Mouse (Mus musculus): Measurements from ENCODE around the gene Rtf1. TPM values are rescaled to one million over a fixed set of nuclear protein-coding genes. Genes with fewer than 3 reads are reported as not detected.
A peak's percentile ranks its signal among the peaks of the same experiment; 100 is the strongest.

Rtf1 gene
- total and polyA plus RNA-seq, 2 experiments from 2014 or later, result 27.0 to 76.3 TPM

DNA sequence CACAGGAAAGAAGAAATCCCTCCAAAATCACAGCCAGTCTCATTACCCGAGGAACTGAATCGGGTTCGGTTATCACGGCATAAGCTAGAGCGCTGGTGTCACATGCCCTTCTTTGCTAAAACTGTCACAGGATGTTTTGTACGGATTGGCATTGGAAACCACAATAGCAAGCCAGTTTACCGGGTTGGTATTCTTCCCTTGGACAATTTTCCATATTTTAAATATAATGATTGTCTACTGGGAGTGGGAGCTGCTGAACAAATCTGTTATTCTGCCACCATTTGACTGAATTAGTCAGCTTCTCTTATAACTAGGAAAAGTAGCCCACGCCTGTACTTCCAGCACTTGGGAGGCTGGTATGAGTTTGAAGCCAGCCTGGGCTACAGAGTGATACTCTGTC lies 46.2 kb downstream of the Rtf1 start:
- Histone ChIP-seq H3K36me3 (ENCODE audit: insufficient read depth, low read length) (peaks cover 56% of the 10 kb centered on the region), H3K9ac (replicated peaks; ENCODE audit: low read length, poor library complexity, severe bottlenecking) (no peak overlapping the region), H3K4me1 (ENCODE audit: insufficient read depth, low read length) (no peaks in the 10 kb centered on the region), H3K9me3 (ENCODE audit: low read length) (no peaks in the 10 kb centered on the region), H3K27me3 (ENCODE audit: insufficient read depth, low read length) (no peaks in the 10 kb centered on the region), H3K4me3 (ENCODE audit: low read depth, low read length) (no peak overlapping the region), H3K4me2 (ENCODE audit: low read depth, low read length, poor library complexity, severe bottlenecking) (no peak overlapping the region), H3K27ac (ENCODE audit: low read depth, low read length) (no peak overlapping the region)
- WGBS, result 96% methylated on average over 8 of the region's 8 CpGs
- ATAC-seq (ENCODE audit: low FRiP score) (no peak), DNase-seq (ENCODE audit: low spot score) (no peak)
- TF ChIP-seq CTCF (IDR thresholded peaks at IDR 0.05), result no peak

DNA sequence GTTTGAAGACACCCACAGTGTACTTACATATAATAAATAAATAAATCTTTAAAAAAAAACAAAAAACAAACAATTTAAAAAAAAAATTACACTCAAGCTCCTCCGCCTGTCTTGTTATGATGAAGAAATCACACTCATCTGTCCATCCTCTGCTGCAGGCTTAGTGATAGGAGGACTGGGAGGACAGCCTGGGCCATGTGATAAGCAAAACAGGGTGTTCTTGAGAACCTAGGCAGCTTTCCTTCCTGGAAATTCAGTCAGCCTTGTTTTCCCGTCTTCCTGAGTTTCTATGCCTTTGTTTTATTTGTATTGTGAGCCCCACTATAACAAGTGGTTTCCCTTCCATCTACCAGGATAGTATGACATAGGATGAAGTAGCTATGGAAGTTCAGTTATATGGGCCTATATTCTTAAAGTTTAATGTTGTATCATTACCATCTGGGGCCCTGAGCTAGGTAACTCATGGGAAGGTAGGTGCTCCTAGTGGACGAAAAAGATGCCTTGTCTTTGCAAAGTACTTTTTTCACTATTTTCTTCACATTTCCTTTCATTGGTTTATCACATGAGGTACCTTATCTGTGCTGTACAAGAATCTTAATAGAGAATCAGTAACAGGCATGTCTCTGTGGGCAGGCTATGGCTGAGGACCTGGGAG lies 53.0 kb downstream of the Rtf1 start:
- no peak overlapping the region for H3K27ac ChIP-seq (ENCODE audit: low read depth, low read length)
- TF ChIP-seq CTCF (IDR thresholded peaks at IDR 0.05), result no peak
- DNase-seq (ENCODE audit: low spot score) (no peak), ATAC-seq (ENCODE audit: low FRiP score) (no peak)
- H3K36me3 ChIP-seq (ENCODE audit: insufficient read depth, low read length), result peaks cover 75% of the 10 kb centered on the region
- no peaks in the 10 kb centered on the region for H3K9me3 ChIP-seq (ENCODE audit: low read length)
- H3K4me1 ChIP-seq (ENCODE audit: insufficient read depth, low read length), result no peaks in the 10 kb centered on the region
- 93% methylated on average over 3 of the region's 3 CpGs for WGBS
- H3K4me3 ChIP-seq (ENCODE audit: low read depth, low read length), result no peak overlapping the region
- H3K9ac ChIP-seq (replicated peaks; ENCODE audit: low read length, poor library complexity, severe bottlenecking), result no peak overlapping the region
- no peaks in the 10 kb centered on the region for H3K27me3 ChIP-seq (ENCODE audit: insufficient read depth, low read length)
- no peak overlapping the region for H3K4me2 ChIP-seq (ENCODE audit: low read depth, low read length, poor library complexity, severe bottlenecking)

DNA sequence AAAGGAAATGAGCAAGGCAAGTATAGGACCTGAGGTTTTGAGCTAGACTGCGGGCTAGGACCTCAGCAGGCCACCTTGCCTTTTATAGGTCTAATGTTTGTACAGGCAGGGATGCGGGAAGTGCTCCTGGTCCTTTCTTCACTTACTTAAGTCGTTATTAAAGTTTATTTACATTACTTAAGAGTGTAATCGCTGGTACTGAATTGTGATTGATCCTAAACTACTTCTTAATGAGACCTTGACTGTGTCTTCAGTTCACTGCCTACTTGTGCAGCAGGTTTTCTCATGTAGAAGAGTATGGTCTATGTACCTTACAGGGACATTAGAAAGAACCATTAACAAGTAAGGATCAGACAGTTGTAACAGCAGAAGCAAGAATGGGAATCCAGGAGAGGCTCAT lies 55.9 kb downstream of the Rtf1 start:
- no peak for DNase-seq (ENCODE audit: low spot score)
- no peak overlapping the region for H3K9ac ChIP-seq (replicated peaks; ENCODE audit: low read length, poor library complexity, severe bottlenecking)
- no peaks in the 10 kb centered on the region for H3K9me3 ChIP-seq (ENCODE audit: low read length)
- no peak for ATAC-seq (ENCODE audit: low FRiP score)
- H3K27ac ChIP-seq (ENCODE audit: low read depth, low read length), result no peak overlapping the region
- H3K4me2 ChIP-seq (ENCODE audit: low read depth, low read length, poor library complexity, severe bottlenecking), result no peak overlapping the region
- no peak for TF ChIP-seq CTCF (IDR thresholded peaks at IDR 0.05)
- no peak overlapping the region for H3K4me3 ChIP-seq (ENCODE audit: low read depth, low read length)
- 92% methylated on average over 4 of the region's 4 CpGs for WGBS
- no peaks in the 10 kb centered on the region for H3K27me3 ChIP-seq (ENCODE audit: insufficient read depth, low read length)
- H3K36me3 ChIP-seq (ENCODE audit: insufficient read depth, low read length), result peaks cover 66% of the 10 kb centered on the region
- no peaks in the 10 kb centered on the region for H3K4me1 ChIP-seq (ENCODE audit: insufficient read depth, low read length)

DNA sequence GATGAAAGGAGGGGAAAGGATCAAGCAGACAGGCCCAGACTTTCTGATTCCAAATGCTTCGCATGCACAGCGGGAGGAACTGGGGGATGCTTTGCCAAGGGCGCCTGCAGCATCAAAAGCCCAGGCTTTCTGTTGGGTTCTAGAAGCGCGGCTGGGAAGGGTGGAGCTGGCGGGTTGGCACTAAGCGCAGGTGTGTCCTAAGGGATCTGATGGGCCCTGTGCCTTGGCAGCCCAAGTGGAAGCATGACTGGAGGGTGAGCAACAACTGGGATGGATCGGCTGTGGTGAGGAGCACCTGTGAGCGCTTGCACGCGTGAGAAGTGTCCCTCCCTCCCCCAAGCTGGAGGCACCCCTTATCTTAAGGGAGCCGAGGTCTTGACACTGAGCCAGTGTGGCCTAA lies 62.3 kb downstream of the Rtf1 start:
- Histone ChIP-seq H3K9me3 (ENCODE audit: low read length) (no peaks in the 10 kb centered on the region), H3K27ac (ENCODE audit: low read depth, low read length) (no peak overlapping the region), H3K4me2 (ENCODE audit: low read depth, low read length, poor library complexity, severe bottlenecking) (no peak overlapping the region), H3K4me1 (ENCODE audit: insufficient read depth, low read length) (peaks cover 5% of the 10 kb centered on the region; the same call in 1 of the 2 replicates), H3K4me3 (ENCODE audit: low read depth, low read length) (no peak overlapping the region), H3K27me3 (ENCODE audit: insufficient read depth, low read length) (peaks cover 19% of the 10 kb centered on the region), H3K9ac (replicated peaks; ENCODE audit: low read length, poor library complexity, severe bottlenecking) (no peak overlapping the region), H3K36me3 (ENCODE audit: insufficient read depth, low read length) (peaks cover 20% of the 10 kb centered on the region)
- WGBS, result 20% methylated on average over 12 of the region's 12 CpGs
- DNase-seq (ENCODE audit: low spot score), result no peak
- ATAC-seq (ENCODE audit: low FRiP score), result no peak
- no peak for TF ChIP-seq CTCF (IDR thresholded peaks at IDR 0.05)

GRCm38 (mm10) chr2:119740567-119740966 lies 65.7 kb downstream of the Rtf1 start:
- no peak for TF ChIP-seq CTCF (IDR thresholded peaks at IDR 0.05)
- H3K36me3 ChIP-seq (ENCODE audit: insufficient read depth, low read length), result 0 out of 2 replicates have a peak, but pooled peaks cover 4% of the 10 kb centered on the region
- H3K9me3 ChIP-seq (ENCODE audit: low read length), result no peaks in the 10 kb centered on the region
- H3K27ac ChIP-seq (ENCODE audit: low read depth, low read length), result no peak overlapping the region
- H3K4me3 ChIP-seq (ENCODE audit: low read depth, low read length), result no peak overlapping the region
- H3K4me2 ChIP-seq (ENCODE audit: low read depth, low read length, poor library complexity, severe bottlenecking), result no peak overlapping the region
- DNase-seq (ENCODE audit: low spot score) (no peak), ATAC-seq (ENCODE audit: low FRiP score) (no peak)
- peaks cover 45% of the 10 kb centered on the region for H3K27me3 ChIP-seq (ENCODE audit: insufficient read depth, low read length)
- H3K4me1 ChIP-seq (ENCODE audit: insufficient read depth, low read length), result peaks cover 12% of the 10 kb centered on the region; the same call in 1 of the 2 replicates
- 13% methylated on average over 2 of the region's 2 CpGs for WGBS
- H3K9ac ChIP-seq (replicated peaks; ENCODE audit: low read length, poor library complexity, severe bottlenecking), result no peak overlapping the region

DNA sequence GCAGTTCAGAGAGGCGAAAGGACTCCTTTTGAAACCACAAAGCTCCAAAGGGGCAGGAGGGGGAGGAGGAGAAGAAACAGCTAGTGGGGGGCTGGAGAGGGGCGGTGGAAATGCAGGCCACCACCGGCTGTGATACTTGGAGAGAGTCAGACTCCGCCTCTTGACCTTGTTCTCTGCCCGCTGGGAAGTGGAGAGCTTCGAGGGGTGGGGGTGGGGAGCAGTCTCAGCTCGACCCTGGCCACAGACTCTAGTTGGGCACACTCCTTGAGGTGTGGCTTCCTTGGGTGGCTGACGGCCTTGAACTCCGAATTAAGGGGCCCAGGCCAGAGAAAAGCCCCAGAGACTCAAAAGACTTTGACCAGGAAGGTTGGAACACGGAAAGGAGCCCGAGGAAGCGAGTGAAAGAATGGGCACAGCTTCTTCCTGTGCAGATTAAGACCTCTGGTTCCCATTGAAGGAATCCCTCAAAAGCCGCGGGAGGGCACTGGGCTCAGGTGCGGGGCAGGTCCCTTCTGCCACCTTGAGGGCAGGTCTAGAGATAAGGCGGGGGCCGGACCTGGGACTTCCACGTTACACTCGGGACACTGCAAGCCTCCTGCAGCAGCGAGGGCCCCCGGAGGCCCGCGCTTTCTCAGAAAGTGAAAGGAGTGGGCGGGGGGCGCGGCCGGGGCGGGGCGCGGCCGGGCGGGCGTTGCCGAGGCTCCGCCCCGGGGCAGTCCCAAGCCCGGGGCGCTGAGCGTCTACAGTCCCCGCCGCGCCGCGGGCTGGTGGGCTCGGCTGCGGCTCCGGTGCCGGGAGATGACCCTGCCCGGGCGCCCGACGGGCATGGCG lies 66.9 kb downstream of the Rtf1 start, which contains the start of gene Itpka:
Gene Itpka (plus strand): TSS at position 757 of the 831 bp plus-strand sequence.
- TF ChIP-seq CTCF (IDR thresholded peaks at IDR 0.05), result no peak
- whole genome bisulfite sequencing, result under 1% methylated on average over 38 of the region's 53 CpGs
- peak within 1 kb of the TSS; percentile 47 for H3K4me3 ChIP-seq (ENCODE audit: low read depth, low read length)
- H3K27ac ChIP-seq (ENCODE audit: low read depth, low read length), result no peak within 1 kb of the TSS
- peaks cover 45% of the 10 kb centered on the region for H3K27me3 ChIP-seq (ENCODE audit: insufficient read depth, low read length)
- DNase-seq (ENCODE audit: low spot score) (peak; percentile 42), ATAC-seq (ENCODE audit: low FRiP score) (peak; percentile 32)
- H3K9ac ChIP-seq (replicated peaks; ENCODE audit: low read length, poor library complexity, severe bottlenecking), result peak within 1 kb of the TSS; percentile 29; the same call in 1 of the 2 replicates
- peak within 1 kb of the TSS; percentile 80 for H3K4me2 ChIP-seq (ENCODE audit: low read depth, low read length, poor library complexity, severe bottlenecking)
- H3K9me3 ChIP-seq (ENCODE audit: low read length), result no peaks in the 10 kb centered on the region
- no peaks in the 10 kb centered on the region for H3K36me3 ChIP-seq (ENCODE audit: insufficient read depth, low read length)
- H3K4me1 ChIP-seq (ENCODE audit: insufficient read depth, low read length), result peaks cover 12% of the 10 kb centered on the region; the same call in 1 of the 2 replicates
